Mouse (Mus musculus): ENCODE results near the gene Hmgb4.

DNA sequence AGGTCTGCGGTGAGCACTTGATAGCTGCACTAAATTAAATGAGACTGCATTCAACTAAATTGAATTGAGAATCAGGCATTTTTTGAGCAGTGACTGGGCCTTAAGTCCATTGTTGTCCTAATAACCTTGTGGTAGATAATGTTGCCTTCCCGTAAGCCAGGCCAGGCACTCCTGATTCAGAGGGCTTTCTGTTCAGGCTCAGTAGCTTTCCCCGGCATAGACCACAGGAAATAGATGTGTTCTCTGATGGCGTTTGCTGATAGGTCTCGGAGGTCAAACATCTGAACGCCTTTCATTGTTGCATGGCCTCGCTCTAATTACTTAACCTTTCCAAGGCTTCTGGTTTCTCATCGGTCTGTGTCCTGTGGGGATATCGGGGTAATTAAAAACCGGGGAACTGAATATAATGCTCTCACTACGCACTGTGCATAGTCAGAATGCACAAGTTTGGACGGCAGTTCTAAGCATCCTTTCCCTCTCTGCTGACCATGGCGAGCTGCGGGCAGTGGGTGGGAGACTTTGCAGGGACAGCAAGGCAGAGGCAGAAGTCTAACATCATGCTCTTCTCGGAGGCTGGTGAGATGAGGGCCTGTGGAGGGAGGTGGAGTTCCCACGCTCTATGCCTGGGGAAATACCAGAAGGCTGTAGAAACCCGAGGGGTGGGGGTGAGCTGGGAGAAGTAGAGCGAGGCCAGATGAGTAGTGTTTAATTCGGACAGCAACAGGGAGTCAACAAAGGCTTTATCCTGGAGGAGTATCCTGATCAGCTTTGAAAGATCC is 19.5 kb downstream of the Hmgb4 start:
- TF ChIP-seq CTCF (IDR thresholded peaks at IDR 0.05; ENCODE audit: borderline replicate concordance, insufficient read depth, low read depth, low read length) (no peak), POLR2A (IDR thresholded peaks at IDR 0.05; ENCODE audit: borderline replicate concordance, insufficient read depth, low read length) (no peak)
